Mouse (Mus musculus): ENCODE measurements at regions not wholly inside any gene's neighbourhood (a gene's known extent, or its start where the extent isn't known, plus 50 kb on each side); places are given as distances from the start of the nearest gene placed in this dataset.

DNA sequence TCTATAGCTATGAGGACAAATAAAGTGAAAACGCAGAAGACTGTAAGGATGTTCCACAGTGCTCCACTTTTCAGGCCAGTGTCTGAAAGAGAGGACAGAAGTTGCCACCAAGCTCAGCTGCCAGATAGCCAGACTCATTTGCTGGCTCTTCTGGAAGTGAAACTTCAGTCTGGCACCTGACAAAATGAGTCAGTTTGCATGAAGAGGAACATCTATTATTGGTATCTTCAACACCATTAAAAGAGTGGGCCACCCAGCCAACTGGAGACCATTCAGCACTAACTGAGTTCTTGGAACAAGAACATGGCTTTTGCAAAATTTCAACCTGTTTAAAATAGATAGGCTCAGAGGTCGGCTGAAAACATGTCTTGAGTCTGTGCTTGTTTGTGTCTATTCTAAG is 592.4 kb upstream of the Tbl1xr1 start:
- TF ChIP-seq POLR2A (IDR thresholded peaks at IDR 0.05; ENCODE audit: extremely low read depth, insufficient read depth, low read length) (no peak), CTCF (IDR thresholded peaks at IDR 0.05; ENCODE audit: low read depth, low read length) (no peak)
